Mouse (Mus musculus) B cell, adult 2 months (primary cell): ENCODE measurements at regions not wholly inside any gene's neighbourhood (a gene's known extent, or its start where the extent isn't known, plus 50 kb on each side); places are given as distances from the start of the nearest gene placed in this dataset.

Experiments used
- DNase-seq, 2 experiments: peaks; one replicate each; pipeline ENCODE4 v3.0.0; 2022

DNA sequence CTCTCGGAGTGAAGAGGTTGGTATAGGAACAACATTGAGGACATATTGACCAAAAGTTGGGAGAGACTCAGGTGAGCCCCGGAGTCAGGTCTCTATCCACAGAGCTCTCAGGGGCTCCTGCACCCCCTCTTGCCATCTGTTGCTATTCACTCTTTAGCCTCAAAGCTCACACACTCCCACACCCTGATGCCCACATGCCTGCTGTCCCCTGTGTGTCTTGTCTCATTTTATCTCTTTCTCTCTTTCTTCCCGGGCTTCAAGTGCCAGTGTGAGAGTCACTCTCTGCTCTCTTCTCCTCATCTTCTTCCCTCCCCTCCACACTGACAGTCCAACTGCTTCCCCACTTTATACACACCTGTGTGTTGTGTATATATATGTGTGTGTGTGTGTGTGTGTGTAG, 141.0 kb upstream of the Mdm1 start:
- DNase-seq, result no peak

DNA sequence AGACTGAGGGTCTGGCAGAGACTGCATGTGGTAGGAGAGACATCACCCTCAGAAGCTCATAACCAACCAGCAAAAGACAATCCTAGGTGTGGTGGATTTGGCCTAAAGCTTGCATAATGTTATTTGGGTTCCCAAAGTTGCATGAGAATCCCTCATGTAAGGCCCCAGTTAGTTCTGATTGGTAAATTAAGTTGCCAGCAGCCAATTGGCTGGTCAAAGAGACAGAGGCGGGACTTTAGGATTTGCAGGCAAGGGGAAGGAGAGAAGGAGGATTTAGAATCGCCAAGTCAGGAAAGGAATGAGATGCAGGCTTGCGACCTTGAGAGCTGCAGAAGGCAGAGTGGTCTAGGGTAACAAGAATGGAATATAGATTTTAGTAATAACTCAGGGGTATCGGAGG, 140.1 kb upstream of the Mdm1 start:
- DNase-seq, result no peak

DNA sequence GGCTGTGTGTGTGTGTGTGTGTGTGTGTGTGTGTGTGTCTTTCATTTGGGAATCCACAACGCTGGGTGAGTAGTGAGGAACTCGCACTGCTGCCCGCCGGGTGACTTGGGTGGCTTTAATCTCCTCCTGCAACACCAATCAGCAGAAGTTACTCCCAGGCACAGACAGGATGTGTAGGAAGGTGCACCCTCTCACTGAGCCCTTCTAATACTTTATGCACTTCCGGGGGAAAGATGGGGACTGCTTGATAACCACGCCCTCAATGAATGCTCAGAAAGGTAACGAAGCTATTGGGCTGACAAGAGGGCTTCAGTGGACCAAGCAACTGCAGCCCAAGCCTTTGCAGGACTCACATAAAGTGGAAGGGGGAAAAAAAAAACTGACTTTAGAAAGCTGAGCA, 139.6 kb upstream of the Mdm1 start:
- DNase-seq, result no peak

DNA sequence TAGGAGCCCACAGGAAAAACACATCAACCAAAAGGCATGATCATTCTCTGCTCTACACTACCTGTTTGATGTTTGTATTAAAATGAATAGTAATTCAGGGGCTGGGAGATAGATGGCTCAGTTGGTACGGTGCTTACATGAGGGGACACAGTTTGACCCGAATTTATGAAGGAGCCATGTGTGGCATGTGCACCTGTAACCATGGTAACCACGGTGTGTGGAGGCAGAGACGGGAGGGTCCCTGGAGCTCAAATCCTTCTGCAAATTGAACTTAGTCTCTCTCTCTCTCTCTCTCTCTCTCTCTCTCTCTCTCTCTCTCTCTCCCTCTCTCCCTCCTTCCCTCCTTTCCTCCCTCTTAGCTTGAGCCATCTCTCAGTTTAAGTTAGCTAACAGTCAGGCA, 139.1 kb upstream of the Mdm1 start:
- DNase-seq, result no peak

DNA sequence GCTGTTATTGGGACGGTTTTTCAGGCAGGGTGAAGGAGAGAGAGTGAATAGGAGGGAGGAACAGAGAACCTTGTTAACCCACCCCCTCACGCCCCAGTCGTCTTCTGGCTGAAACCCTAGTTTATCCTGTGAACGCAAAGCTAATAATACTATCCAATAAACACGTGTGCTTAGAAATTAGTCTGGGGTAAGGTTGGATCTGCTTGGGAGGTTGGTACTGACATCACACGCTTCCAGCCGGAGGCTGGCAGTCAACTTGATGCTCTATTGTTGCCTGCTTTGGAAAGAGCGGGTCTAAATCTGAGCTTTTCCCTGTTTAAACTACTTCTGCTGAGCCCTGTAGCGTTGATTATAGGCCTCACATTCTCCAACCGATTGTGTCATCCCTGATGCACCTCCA, 138.4 kb upstream of the Mdm1 start:
- DNase-seq, result no peak

DNA sequence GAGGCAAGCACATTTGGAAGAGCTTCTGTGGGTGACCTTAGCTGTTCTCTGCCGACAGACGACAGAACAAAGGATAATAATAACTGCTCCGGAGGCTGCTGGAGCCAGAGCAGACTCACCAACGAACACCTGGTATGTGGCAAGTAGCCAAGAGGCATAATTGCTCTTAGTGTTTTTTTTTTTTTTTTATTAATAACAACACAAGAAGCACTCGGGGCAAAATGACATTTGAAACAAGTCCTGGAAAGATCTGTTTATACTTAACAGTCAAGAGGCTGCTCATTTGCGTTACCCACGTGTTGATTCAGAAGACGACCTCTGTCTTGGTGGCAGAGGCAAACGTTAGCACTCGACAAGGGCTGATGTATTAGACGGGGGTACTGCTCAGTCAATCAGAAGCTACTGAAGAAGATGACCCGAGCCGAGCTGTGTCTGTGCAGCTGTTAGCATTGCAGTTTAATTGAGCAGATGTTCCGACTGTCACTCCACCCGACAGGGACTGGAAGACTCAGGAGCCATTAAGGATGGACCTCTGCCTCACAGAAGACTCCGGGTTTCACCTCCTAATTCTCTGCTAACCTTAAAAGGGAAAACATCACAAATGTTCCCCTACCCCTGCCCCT, 137.8 kb upstream of the Mdm1 start:
- no peak for DNase-seq

DNA sequence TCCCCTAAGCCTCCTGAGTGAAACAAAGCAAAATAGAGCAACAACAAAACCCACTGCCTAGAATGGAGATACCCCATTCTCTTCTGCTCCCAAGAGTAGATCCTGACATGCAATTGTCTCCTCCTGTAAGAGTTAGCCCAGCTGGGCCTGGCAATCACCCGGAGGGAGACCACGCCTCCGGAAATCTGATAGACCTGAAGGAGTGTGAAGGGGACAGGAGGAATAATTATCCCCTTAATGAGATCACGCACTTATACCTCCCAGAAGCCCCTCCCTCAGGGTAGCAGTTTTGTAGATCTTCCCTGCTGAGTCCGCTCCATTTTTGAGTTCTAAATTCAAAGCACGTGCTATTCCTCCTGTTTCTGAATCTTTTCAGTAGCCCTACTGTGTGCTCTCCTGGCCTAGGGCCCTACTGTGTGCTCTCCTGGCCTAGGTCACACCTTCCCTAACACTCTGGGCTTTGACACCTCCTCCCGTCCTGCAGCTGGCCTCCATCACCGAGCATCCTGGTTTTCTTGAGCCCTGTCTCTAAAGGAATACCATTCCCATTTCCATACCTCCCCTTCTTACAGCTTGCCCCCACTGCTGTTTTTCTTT, 137.2 kb upstream of the Mdm1 start:
- no peak for DNase-seq

DNA sequence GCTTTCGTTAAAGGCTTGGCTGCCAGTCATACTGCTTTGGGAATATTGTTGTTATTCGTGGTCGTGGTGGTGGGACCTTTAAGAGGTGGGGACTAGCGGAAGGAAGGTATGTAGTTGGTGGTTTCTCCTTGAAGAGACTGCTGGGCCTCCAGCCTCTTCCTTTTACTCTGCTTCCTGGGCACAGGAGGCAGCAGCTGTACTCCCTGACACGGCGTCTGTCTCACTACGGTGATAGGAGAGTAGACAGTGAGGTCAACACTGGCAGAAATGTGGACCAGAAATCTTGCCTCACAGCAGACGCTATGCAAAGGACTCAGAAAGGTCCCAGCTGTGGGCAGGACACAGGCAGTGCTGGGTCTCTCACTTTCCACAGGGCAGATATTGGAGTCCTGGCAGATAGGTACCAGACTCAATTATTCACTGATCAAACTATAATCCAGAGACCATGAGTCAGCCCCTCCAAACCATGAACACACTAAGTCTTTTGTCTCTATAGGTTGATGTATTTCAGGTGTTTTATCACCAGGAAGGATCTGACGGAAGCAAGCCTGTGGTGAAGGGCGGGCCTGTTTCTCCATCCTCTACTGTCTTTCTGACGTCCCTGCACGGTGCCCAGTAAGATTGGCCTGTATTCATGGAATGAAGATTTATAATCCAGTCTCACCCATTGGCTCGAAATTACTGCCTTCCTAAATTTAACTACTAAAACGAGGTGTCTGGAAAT, 134.6 kb upstream of the Mdm1 start:
- DNase-seq, result no peak

DNA sequence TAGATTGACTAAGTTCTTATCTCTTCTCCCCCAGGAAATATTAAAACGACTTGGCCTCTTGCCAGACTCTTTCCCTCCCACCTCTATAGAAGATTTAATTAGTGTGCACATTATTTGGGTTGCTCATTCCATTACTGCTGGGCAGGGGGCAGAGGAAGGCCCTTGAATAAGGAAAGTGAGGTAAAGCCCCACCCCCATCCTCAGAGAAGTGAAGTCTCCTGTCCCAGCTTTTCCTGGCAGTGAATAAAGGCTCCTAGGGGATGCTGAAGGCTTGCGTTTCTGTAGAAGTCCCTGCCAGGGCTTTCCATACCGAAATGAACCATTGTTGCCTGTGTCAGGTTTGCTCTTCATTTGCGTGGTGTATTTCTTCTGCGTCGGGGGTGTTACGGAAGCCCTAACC, 133.8 kb upstream of the Mdm1 start:
- no peak for DNase-seq

DNA sequence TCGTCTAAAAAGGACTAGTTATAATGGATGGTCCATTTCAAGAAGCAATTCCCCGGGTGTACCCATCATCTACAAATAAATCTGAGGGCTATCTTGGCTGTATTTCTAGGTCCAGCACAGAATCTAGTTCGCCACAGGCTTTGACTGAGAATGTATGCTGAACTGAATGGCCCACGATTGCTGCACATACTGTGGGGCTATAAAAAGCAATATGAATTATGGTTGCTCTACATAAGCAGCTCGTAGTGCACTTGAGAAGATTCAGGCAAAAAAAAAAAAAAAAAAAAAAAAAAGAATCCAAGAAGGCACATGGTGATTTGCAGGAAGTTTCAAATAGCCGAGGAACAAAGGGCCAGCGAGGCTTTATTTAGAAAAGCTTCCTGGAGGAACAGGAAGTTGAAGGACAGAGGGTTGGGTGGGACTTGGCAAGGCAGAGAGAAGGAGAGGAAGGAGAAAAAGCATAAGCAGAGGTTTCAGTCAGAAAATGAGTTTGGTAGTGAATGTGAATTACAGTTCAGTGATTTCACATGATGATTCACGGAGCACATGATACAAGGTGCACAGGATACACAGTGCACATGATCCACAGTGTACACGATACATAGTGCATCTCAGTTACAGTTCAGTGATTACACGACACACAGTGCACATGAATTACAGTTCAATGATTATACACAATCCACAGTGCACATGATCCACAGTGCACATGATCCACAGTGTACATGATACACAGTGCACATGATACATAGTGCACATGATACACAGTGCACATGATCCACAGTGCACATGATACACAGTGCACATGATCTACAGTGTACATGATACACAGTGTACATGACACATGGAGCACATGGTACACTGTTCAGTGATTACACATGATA, 129.7 kb upstream of the Mdm1 start:
- DNase-seq, result peak; percentile 36 to 44

DNA sequence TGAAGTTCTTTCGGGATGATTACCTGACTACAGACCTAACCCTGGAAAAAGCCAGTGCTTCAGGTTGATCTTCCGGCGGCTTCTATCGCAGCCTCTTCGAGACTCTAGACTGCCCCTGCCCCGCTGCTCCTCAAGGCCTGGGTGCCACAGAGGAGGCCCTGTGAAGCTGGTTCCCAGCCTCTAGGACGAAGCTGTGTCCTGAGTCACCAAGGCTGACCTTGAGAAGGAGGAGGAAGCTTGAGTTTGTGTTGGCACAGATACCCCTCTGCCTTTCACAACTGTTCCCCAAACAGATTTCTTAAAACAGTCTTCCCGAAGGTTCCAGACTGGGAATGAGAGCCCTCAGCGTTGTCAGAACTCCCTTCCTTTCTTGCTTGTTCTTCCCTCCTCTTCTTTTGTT, 112.8 kb upstream of the Mdm1 start:
- DNase-seq, result no peak

DNA sequence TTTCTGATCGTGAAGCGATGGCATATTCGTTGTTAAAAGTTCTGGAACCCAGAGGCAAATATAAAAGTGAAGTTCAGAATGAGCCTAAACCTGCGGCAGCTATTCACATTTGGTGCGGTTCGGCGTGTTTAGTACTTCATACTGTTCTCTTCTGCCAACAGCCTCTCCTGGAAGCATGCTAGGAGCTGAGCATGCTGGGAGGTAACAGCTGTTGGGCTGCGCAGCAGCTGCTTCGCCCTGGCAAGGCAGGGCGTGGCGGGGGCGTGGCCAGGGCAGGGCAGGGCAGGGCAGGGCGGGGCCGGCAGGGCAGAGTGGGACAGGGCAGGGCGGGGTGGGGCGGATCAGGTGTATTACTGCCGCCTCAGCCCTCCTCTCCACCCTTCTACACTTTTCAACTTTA, 107.2 kb upstream of the Mdm1 start:
- DNase-seq, result no peak

DNA sequence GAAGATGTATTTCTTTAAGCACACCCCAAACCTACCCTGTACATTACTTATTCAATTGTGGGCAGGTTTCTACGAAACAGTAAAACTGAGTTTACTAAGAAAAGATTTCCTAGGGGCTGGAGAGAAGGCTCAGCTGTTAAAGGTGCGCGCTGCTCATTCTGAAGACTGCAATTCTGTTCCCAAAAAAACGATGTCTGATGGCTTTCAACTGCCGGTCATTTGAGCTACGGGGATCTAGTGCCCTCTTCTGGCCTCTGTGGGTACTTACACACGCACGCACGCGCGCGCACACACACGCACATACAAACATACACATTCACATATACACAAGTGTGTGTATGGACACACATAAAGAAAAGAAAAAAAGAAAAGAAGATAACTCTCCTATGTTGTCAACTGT, 106.6 kb upstream of the Mdm1 start:
- no peak for DNase-seq

DNA sequence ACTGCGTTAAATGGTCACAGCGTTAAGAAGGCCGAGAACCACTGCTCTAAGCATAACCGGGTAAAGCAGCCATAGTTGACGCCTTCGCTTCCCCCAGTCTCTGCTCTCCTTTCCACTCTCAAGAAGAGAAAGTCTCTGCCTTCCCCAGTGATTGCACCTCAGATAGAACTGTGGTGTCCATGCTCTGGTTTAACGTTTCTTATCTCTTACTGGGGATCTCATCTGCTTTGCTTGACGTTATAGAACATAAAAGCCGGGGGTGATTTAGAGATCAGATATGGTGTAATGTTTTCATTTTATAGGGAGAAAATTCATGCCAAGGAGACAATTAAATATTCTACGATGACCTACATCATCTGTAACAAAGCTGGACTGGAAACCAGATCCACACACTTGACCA, 103.1 kb upstream of the Mdm1 start:
- DNase-seq, result no peak

DNA sequence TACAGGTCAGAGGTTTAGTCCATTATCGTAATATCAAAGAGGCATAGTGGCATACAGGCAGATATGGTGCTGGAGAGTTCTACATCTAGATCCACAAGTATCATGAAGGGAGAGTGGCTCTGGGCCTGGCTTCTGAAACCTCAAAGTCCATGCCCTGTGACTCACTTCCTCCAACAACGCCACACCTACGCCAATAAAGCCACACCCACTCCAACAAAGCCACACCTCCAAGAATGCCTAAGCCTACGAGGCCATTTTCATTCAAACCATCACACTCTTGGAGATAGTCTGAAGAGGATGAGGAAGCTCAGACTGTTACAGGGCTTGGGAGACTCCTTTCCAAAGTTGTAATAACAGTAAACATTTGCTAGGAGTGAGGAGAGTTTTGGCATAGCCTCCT, 102.6 kb upstream of the Mdm1 start:
- DNase-seq, result peak in 1 of 2 experiments; percentile 11

DNA sequence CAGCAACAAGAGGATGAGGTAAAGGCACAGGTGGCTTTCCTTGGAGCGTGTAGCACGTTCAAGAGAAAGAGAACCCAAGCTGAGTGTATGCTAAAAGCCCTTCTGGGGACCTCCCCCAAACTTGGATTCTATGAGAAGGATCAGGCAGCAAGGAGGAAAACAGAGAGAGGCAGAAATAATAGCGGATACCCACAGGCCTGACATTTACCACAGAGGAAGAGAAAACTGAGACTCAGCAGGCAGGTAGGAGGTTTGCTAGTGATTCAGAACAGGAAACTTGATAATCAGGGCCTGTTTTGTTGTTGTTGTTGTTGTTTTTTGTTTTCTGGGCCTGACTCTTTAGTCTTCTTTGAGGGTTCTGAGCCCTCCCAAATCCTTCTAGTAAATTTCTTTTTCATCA, 100.5 kb upstream of the Mdm1 start:
- no peak for DNase-seq

DNA sequence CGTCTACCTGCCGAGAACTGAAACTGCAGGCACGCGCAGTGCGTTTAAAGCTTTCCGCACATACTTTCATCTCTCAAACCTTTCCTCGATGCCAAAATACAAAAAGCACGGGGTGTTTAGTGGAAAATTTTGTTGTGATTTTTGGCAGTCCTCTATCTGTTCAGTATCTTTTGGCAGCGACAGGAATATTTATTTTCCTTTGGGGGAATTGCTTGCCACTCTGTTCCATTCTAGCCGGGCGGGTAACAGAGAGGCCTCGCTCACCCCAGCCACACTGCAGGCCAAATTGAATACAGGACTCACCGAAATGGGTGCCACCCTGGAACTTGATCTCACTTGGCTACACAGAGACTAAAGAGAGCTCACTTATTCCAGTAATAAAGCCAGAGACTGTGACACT, 97.8 kb upstream of the Mdm1 start:
- DNase-seq, result no peak

DNA sequence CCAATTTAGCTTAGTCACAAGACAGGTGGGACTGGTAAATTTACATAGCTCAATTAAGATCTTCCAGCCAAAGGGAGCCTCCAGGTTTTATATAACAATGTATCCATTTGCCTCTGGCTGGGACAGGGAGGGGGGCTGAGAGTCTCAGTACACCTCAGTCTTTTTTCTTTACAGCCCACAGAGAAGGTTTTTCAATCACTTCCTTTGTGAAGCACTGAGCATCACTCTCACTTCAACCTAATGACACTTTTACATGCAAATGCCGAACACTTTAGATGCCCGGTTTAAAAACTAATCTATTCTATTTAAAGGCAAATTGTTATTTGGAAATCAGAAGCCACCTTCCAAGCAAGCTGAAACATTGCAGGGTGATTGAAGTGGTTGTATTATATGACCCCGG, 96.8 kb upstream of the Mdm1 start:
- DNase-seq, result no peak

DNA sequence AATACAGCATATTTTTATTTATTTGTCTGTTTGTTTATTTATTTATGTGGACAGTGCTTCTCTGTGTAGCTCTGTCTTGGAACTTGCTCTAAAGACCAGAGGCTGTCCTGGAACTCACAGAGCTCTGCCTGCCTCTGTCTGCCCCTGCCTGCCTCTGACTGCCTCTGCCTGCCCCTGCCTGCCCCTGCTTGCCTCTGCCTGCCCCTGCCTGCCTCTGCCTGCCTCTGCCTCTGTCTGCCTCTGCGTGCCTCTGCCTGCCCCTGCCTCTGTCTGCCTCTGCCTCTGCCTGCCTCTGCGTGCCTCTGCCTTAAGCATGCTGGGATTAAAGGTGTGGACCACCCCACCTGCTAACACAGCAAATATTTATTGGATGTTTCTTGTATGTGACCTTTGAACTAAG, 96.2 kb upstream of the Mdm1 start:
- DNase-seq, result no peak

DNA sequence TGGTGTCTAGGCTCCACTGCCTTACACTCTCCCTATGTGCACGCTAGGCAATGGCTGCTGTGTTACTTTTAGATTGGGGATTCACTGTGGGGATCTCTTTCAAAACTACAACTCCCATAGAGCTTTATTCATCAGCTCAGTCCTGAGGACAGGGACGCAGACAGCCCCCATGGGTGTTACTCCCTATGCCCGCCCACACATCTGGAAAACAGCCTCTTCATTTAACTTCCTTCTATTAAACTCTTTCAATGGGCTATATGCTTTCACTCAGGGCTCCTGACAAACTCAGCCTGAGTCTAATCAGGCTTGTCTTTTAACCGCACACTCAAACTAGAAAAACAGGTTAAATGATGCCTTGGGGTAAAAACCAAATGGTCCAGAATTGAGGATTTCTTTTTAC, 95.3 kb upstream of the Mdm1 start:
- no peak for DNase-seq

DNA sequence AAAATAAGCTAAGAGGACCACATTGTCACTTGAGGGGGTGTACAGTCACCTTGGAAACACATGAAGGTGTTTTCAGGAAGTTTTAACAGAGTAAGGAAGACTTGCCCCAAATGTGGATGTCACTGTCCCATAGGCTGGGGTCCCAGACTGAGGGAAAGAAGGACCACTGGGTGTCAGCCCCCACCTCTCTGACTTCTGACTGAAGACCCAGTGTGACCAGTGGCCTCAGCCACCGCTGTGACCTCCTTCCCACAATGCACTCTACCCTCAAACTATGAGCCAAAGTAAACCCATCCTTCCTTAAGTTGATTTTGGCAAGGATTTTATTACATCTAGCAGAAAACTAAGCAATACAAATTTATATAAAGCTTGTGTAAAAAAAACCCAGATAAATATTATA, 94.8 kb upstream of the Mdm1 start:
- DNase-seq, result no peak

DNA sequence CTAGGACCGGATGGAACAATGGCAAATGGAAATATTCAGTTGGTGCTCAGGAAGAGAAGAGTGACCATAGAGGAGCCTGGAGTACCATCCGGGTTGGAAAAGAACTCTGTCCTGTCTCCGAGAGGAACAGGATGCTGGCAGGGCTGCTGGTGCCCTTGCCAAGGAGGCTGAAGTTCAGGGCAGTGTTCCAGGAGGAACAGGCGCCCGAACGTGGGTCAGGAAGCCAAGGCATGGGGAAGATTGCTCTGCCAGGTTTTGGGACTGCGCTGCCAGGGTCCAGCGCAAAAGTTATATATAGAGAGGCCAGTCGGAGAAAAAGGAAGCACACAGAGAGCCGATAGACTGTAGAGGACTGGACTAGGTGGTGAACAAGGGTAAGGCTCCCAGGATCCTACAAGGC, 92.3 kb upstream of the Mdm1 start:
- no peak for DNase-seq

DNA sequence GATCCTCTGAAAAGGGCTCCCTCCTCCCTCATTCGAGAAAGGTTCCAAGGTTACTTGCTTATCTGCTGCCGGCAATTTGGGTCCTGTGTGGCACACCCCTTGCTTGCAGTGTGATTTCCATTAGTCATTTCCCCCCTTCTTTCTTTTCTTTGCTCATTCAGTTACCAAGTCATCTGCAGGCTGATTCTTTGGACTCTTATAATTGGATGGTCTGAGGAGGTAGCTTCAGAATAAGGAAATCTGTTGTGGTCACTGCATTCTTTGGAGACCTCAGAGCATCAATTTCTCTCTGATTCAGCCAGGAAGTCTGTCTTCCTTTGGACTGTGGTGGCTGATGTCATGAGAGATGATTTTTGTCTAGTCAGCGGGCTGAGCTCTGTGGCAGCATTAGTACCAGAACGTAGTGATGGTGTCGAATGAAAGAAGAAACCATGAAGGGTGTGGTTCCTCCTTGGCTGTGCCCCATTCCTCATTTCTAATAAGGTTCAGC, 91.4 kb upstream of the Mdm1 start:
- DNase-seq, result peak in 1 of 2 experiments; percentile 5

DNA sequence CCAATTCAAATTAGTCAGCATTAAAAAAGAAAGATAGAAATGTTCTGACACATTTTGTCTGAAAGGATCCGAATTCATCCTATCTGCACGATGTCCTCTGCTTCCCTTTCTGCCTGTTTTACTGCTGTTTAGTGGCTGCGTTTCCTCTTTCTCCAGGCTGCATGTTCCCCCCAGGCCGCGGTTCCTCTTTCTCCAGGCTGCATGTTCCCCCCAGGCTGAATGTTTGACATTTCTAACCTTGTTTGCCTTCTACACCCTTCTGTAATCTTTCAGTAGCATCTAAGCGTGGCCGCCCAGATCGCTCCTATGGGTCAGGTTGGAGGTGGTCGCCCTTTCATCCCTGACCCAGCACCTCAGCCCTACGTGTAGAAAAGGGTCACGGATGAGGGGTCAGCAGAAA, 89.6 kb upstream of the Mdm1 start:
- peak; percentile 67 to 73 for DNase-seq
